Comparison of ENCODE assay signal across 24 mouse cellular contexts in genomic region chr2:36278760-36279159, GRCm38 (mm10). TPM values are rescaled to one million over a fixed set of nuclear protein-coding genes. Genes with fewer than 3 reads are reported as not detected.
A peak's percentile ranks its signal among the peaks of the same experiment; 100 is the strongest.
DNase-seq lines count a peak whose midpoint lies in the region; ATAC-seq and TF ChIP-seq lines count a peak whose summit lies in the region.
"Had no signal": no experiment of that assay in that cellular context is flagged by ENCODE, and none has a peak within 500 bp of the region (broad histone marks: within the 10 kb centered on the region; RNA-seq: fewer than 3 reads in every experiment).

No protein-coding gene starts in this region.

- H3K79me2 ChIP-seq in myocyte (ENCODE audit: control insufficient read depth, insufficient read depth): no peaks in the 10 kb centered on the region

- H3K9me3 ChIP-seq in liver, postnatal 0 days (ENCODE audit: low read length): no peaks in the 10 kb centered on the region
- H3K9me3 ChIP-seq in liver, embryonic 12.5 days (replicated peaks): no peaks in the 10 kb centered on the region
- no peaks in the 10 kb centered on the region for H3K9me3 ChIP-seq in G1E (replicated peaks)
- H3K9me3 ChIP-seq: limb, embryonic 12.5 days; lung, embryonic 15.5 days; megakaryocyte, embryonic 14.5 days; midbrain, embryonic 13.5 days; neural tube, embryonic 13.5 days had no signal

- WGBS in liver, postnatal 0 days (ENCODE audit: insufficient replicate concordance): 21% methylated on average over 3 of the region's 3 CpGs
- 14% methylated on average over 3 of the region's 3 CpGs for WGBS in liver, embryonic 12.5 days (ENCODE audit: insufficient replicate concordance)

- no peak overlapping the region for H3K27ac ChIP-seq in liver, postnatal 0 days (ENCODE audit: low read depth)
- H3K27ac ChIP-seq in liver, embryonic 12.5 days: no peak overlapping the region
- H3K27ac ChIP-seq: limb, embryonic 12.5 days; liver, embryonic 14.5 days; lung, embryonic 15.5 days; midbrain, embryonic 13.5 days; neural tube, embryonic 13.5 days had no signal

- no peaks in the 10 kb centered on the region for H3K36me3 ChIP-seq in liver, postnatal 0 days (replicated peaks; ENCODE audit: insufficient read depth, low read length)
- H3K36me3 ChIP-seq in liver, embryonic 12.5 days: no peaks in the 10 kb centered on the region
- no peaks in the 10 kb centered on the region for H3K36me3 ChIP-seq in G1E (replicated peaks)
- no peaks in the 10 kb centered on the region for H3K36me3 ChIP-seq in myocyte (ENCODE audit: control insufficient read depth, insufficient read depth)
- H3K36me3 ChIP-seq: limb, embryonic 12.5 days; lung, embryonic 15.5 days; midbrain, embryonic 13.5 days; neural tube, embryonic 13.5 days had no signal

- peak; percentile 78 for ATAC-seq in liver, postnatal 0 days
- ATAC-seq in liver, embryonic 12.5 days: no peak
- ATAC-seq in G1E (ENCODE audit: extremely low read depth, insufficient number of reproducible peaks, low FRiP score, poor library complexity, severe bottlenecking) (peak; percentile 89), Patski (peak; percentile 82)
- no peak for ATAC-seq in inflammation-experienced regulatory T-cells, adult 6 months
- ATAC-seq in erythroblast, adult 5-6 weeks (replicated peaks; ENCODE audit: low FRiP score, poor library complexity, severe bottlenecking): no peak
- ATAC-seq: forebrain, embryonic 14.5 days; hindbrain, embryonic 16.5 days; intestine, postnatal 0 days; midbrain, embryonic 13.5 days had no signal

- CTCF ChIA-PET in Patski (lab: Charles Lee): interaction anchor here (1.0 to 1.1 kb wide), 2 partner anchors 269 to 270 kb away, joined by 3 to 4 read pairs; no protein-coding TSS in a partner anchor

- in situ Hi-C loops in Patski (cut with MboI; ENCODE audit: low pct_unique_long_range_greater_than_20kb): loop anchor here (10.0 kb wide), 1 partner anchor 64 kb away; no protein-coding TSS in a partner anchor

- no peak overlapping the region for H3K9ac ChIP-seq in liver, postnatal 0 days (replicated peaks)
- no peak overlapping the region for H3K9ac ChIP-seq in liver, embryonic 12.5 days
- H3K9ac ChIP-seq: limb, embryonic 12.5 days; liver, embryonic 14.5 days; lung, embryonic 15.5 days; midbrain, embryonic 13.5 days; neural tube, embryonic 13.5 days had no signal

- no peak overlapping the region for H3K4me3 ChIP-seq in liver, postnatal 0 days (ENCODE audit: low read depth, low read length)
- H3K4me3 ChIP-seq in liver, embryonic 12.5 days: no peak overlapping the region
- no peak overlapping the region for H3K4me3 ChIP-seq in G1E (ENCODE audit: low read depth, low read length)
- H3K4me3 ChIP-seq in myocyte: no peak overlapping the region
- H3K4me3 ChIP-seq: limb, embryonic 12.5 days; lung, embryonic 15.5 days; megakaryocyte, embryonic 14.5 days; midbrain, embryonic 13.5 days; neural tube, embryonic 13.5 days had no signal

- no peak overlapping the region for H3K4me2 ChIP-seq in liver, postnatal 0 days (ENCODE audit: low read depth, low read length)
- H3K4me2 ChIP-seq in liver, embryonic 12.5 days: no peak overlapping the region
- H3K4me2 ChIP-seq in myocyte (ENCODE audit: low read depth): peak overlapping the region; percentile 33
- H3K4me2 ChIP-seq: heart, embryonic 11.5 days; limb, embryonic 12.5 days; lung, embryonic 15.5 days; midbrain, embryonic 13.5 days; neural tube, embryonic 13.5 days had no signal

- TF ChIP-seq EP300 in liver, postnatal 0 days (IDR thresholded peaks at IDR 0.05; ENCODE audit: low read depth): no peak

- no peaks in the 10 kb centered on the region for H3K27me3 ChIP-seq in liver, postnatal 0 days (ENCODE audit: insufficient read depth, low read length)
- H3K27me3 ChIP-seq in liver, embryonic 12.5 days (replicated peaks): no peaks in the 10 kb centered on the region
- H3K27me3 ChIP-seq in G1E (ENCODE audit: insufficient read depth, low read length) (no peaks in the 10 kb centered on the region), Patski (no peaks in the 10 kb centered on the region), myocyte (ENCODE audit: control insufficient read depth, insufficient read depth, insufficient read length) (no peaks in the 10 kb centered on the region)
- H3K27me3 ChIP-seq: limb, embryonic 12.5 days; lung, embryonic 15.5 days; megakaryocyte, embryonic 14.5 days; midbrain, embryonic 13.5 days; neural tube, embryonic 13.5 days had no signal

- H3ac ChIP-seq in myocyte (ENCODE audit: control insufficient read depth, insufficient read length): no peak overlapping the region

- no peak for TF ChIP-seq CTCF in liver, postnatal 0 days (IDR thresholded peaks at IDR 0.05; ENCODE audit: low read depth)
- no peak for TF ChIP-seq CTCF in G1E (IDR thresholded peaks at IDR 0.05; ENCODE audit: low read depth, low read length)
- TF ChIP-seq CTCF in Patski (IDR thresholded peaks at IDR 0.05): no peak

- POLR2A ChIA-PET in Patski (lab: Charles Lee): no interaction called here

- no peaks in the 10 kb centered on the region for H3K4me1 ChIP-seq in liver, postnatal 0 days (ENCODE audit: insufficient read depth)
- no peaks in the 10 kb centered on the region for H3K4me1 ChIP-seq in liver, embryonic 12.5 days
- H3K4me1 ChIP-seq in G1E (ENCODE audit: insufficient read depth, low read depth, low read length): peaks cover 4% of the 10 kb centered on the region; the same call in 1 of the 2 replicates
- H3K4me1 ChIP-seq: limb, embryonic 12.5 days; lung, embryonic 15.5 days; midbrain, embryonic 13.5 days; neural tube, embryonic 13.5 days had no signal

- TF ChIP-seq POLR2A in myocyte (IDR thresholded peaks at IDR 0.05; ENCODE audit: insufficient read length, low read depth): no peak

- no peak for DNase-seq in liver, postnatal 0 days
- DNase-seq in G1E (ENCODE audit: low spot score): no peak
- no peak for DNase-seq in Patski (ENCODE audit: low read depth, low spot score)
- DNase-seq: cerebellum, adult 8-10 months; cerebellum, postnatal 36 days; kidney, postnatal 36 days; layer of hippocampus, postnatal 36 days; right cerebral cortex, adult 18-20 months; thymus, adult 18-20 months; thymus, postnatal 36 days had no signal

TF ChIP-seq in myocyte, 11 proteins besides CTCF, POLR2A, EP300 and RAD21:
- TF ChIP-seq MYOG (IDR thresholded peaks at IDR 0.05; ENCODE audit: control insufficient read depth in 1 of 3, insufficient read depth in 1 of 3, insufficient read length in 2 of 3, low read depth in 2 of 3): no peak
- no peak for TF ChIP-seq POLR2AphosphoS2 (IDR thresholded peaks at IDR 0.05; ENCODE audit: insufficient read length, low read depth)
- TF ChIP-seq USF1 (IDR thresholded peaks at IDR 0.05; ENCODE audit: low read depth): no peak
- TF ChIP-seq SRF (IDR thresholded peaks at IDR 0.05; ENCODE audit: control insufficient read depth, insufficient read length, low read depth): no peak
- peak; percentile 64 for TF ChIP-seq CEBPB (IDR thresholded peaks at IDR 0.05; ENCODE audit: insufficient read depth, poor library complexity, severe bottlenecking)
- no peak for TF ChIP-seq TCF12 (IDR thresholded peaks at IDR 0.05; ENCODE audit: insufficient read depth, poor library complexity, severe bottlenecking)
TF ChIP-seq in myocyte: peak in this region for 1.

RNA-seq across cellular contexts. Expression of gene Ptgs1, which starts 48.5 kb away (rescaled TPM):
- 24.7 and 25.3 TPM in 2 replicates for polyA plus RNA-seq in liver, postnatal 0 days (2015; fragmentation: Nextera tagmentation; extraction: Ambion mirVana)
- 21.1 and 21.4 TPM in 2 replicates for polyA plus RNA-seq in liver, embryonic 12.5 days (2016; fragmentation: Nextera tagmentation; extraction: Ambion mirVana)
- total RNA-seq in G1E (2014; fragmentation: Nextera tagmentation) (not detected in 2 replicates), G1E (2017) (0.66 and 0.70 TPM in 2 replicates)
- polyA plus RNA-seq in G1E (2012) (0.13 TPM in 1 of 2 replicates, not detected in the other), Patski (2021) (40.4 TPM), myocyte (2012; fragmentation: generic; extraction: Trizol) (122 TPM)
- polyA plus RNA-seq in inflammation-experienced regulatory T-cells, adult 6 months (2017; shearing (Covaris generic)): 1 to 10 TPM in 1 of 3 experiments, under 1 TPM in 2; 0.44 to 2.9 (median 0.69) TPM
- total RNA-seq in erythroblast, adult 5-6 weeks (2015; ENCODE audit: low replicate concordance): 15.0 and 19.6 TPM in 2 replicates
- 12.1 and 13.6 TPM in 2 replicates for total RNA-seq in erythroblast, adult 5-6 weeks (2017; ENCODE audit: low replicate concordance)

Comparison
In these comparisons a context has a peak if more than half of its experiments do, and no peak if none do; other contexts are left out.
1. ATAC-seq: peak in liver, postnatal 0 days (single experiment), G1E (single experiment) and Patski (single experiment); none in liver, embryonic 12.5 days (single experiment), inflammation-experienced regulatory T-cells, adult 6 months (single experiment) and erythroblast, adult 5-6 weeks (single experiment).